Mouse (Mus musculus): ENCODE measurements around the gene Prrt2. TPM values are rescaled to one million over a fixed set of nuclear protein-coding genes. Genes with fewer than 3 reads are reported as not detected.

The Prrt2 gene
- polyA plus RNA-seq, 1 experiment, result 600 TPM

GRCm38 (mm10) chr7:127019306-127019960 is 1.6 kb downstream of the Prrt2 start:
- peaks cover 33% of the 10 kb centered on the region for H3K4me1 ChIP-seq (ENCODE audit: control insufficient read depth, insufficient read depth, low read length)
- H3K27ac ChIP-seq (ENCODE audit: insufficient read depth, low read length), result peak overlapping the region; percentile 91
- H3K4me3 ChIP-seq (replicated peaks; ENCODE audit: insufficient read depth, low read depth, low read length), result peak overlapping the region; percentile 80
- no peaks in the 10 kb centered on the region for H3K27me3 ChIP-seq (ENCODE audit: control insufficient read depth, insufficient read depth, low read length)
- WGBS, result 8% methylated on average over 14 of the region's 14 CpGs
- TF ChIP-seq CTCF (IDR thresholded peaks at IDR 0.05; ENCODE audit: borderline replicate concordance, insufficient read depth, low read depth, low read length), result no peak
- no peak for TF ChIP-seq POLR2A (IDR thresholded peaks at IDR 0.05; ENCODE audit: borderline replicate concordance, insufficient read depth, low read length)
- no peak for DNase-seq

DNA sequence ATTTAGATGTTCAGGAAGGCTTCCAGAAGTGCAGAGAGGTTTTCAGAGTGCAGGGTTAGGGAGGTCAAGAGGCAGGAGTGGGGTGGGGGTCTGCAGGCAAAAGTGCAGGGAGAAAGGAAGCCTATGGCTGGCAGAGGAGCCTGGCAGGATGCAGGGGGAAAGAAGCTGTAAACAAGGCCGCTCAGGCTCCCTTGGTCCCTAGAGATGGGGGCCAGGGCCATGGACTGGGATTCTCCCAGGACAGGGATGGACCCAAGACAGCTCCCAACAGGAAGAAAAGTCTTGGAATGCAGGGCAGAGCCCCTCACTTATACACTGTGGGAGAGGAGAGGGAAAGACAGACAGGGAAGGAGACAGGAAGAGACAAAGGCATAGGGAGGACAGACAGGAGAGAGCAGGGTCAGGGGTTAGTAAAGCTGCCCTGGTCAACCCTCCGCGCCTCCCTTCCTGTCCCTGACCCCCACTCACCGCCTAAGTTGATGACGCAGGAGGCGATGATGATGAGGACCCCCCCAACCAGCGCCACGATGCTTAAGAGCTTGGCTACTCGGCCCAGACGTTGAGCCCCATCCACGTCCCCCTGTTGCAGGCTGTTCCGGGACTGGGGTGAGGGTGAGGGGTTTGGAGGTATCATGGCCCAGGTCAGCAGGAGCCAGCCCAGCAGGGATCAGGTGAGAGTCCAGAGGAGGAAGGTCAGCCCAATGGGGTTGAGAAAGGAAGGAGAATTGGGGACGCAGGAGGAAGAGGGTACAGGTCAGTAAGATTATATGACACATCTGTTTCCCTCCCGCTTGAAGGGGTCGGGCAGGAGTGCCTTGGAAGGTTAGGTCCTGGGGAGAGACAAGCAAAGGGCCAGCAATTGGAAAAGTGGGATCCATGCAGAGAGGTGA is 2.4 kb downstream of the Prrt2 start:
- 39% methylated on average over 15 of the region's 15 CpGs for WGBS
- H3K4me1 ChIP-seq (ENCODE audit: control insufficient read depth, insufficient read depth, low read length), result peaks cover 30% of the 10 kb centered on the region

GRCm38 (mm10) chr7:127017950-127018345 is 3.1 kb downstream of the Prrt2 start:
- Histone ChIP-seq H3K4me3 (replicated peaks; ENCODE audit: insufficient read depth, low read depth, low read length) (peak overlapping the region; percentile 80), H3K27me3 (ENCODE audit: control insufficient read depth, insufficient read depth, low read length) (no peaks in the 10 kb centered on the region), H3K4me1 (ENCODE audit: control insufficient read depth, insufficient read depth, low read length) (peaks cover 27% of the 10 kb centered on the region), H3K27ac (ENCODE audit: insufficient read depth, low read length) (peak overlapping the region; percentile 91)
- peak in 1 of 2 experiments; percentile 50 for DNase-seq
- 22% methylated on average over 6 of the region's 6 CpGs for WGBS
- no peak for TF ChIP-seq CTCF (IDR thresholded peaks at IDR 0.05; ENCODE audit: borderline replicate concordance, insufficient read depth, low read depth, low read length)
- TF ChIP-seq POLR2A (IDR thresholded peaks at IDR 0.05; ENCODE audit: borderline replicate concordance, insufficient read depth, low read length), result no peak

More for the DNA sequence above, 2.4 kb downstream of the Prrt2 start:
- DNase-seq, result peak; percentile 38 to 59
- TF ChIP-seq CTCF (IDR thresholded peaks at IDR 0.05; ENCODE audit: borderline replicate concordance, insufficient read depth, low read depth, low read length) (no peak), POLR2A (IDR thresholded peaks at IDR 0.05; ENCODE audit: borderline replicate concordance, insufficient read depth, low read length) (no peak)
- Histone ChIP-seq H3K4me3 (replicated peaks; ENCODE audit: insufficient read depth, low read depth, low read length) (peak overlapping the region; percentile 80), H3K27me3 (ENCODE audit: control insufficient read depth, insufficient read depth, low read length) (no peaks in the 10 kb centered on the region), H3K27ac (ENCODE audit: insufficient read depth, low read length) (peak overlapping the region; percentile 91)

DNA sequence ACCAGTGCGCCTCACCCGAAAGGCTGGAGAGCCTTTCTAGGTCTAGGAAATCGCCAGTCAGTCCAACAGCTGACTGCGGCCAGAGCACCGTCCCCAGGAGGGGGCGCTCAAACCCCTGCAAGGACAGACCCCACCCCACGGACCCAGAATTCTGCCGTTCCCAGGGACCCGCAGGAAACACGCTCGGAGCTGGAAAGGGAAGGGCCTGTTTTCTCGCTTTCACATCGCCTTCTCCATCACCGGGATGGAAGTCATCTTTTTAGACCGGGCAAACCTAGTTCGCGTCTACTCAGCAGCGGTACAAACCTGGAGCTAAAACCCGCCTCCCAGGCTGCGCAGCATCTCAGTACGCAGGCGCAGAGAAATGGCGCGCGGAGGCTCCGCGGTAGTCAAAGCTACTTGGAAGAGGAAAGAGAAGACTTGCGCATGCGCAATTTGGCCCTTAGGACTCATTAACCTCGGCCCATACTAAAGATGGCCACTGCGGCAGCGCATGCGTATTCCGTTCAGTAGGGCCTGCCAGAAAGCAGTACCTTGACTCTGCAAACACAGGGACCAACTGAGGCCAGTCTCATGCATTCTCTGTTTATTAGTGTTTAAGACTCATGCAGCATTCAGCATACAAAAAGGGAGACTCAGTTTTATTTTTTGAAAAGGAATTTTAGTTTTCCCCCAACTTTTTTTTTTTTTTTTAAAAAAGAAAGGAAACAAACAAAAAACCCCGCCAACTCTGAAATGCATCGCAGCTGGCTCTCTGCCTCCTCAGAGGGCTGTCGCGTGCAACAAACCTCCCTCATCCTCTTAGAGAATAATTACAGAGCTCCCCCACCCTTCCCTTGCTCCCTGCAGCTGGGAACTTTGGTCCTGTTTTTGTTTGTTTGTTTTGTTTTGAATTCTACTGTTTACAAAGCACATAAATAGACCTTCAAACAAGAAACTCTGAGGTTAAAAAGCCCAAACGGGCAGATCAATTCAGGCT is 3.8 kb downstream of the Prrt2 start, which contains the start of gene Pagr1a:
Gene Pagr1a (minus strand): TSS at position 382 of the 979 bp plus-strand sequence.
- Histone ChIP-seq H3K27ac (ENCODE audit: insufficient read depth, low read length) (peak within 1 kb of the TSS; percentile 98), H3K4me3 (replicated peaks; ENCODE audit: insufficient read depth, low read depth, low read length) (peak within 1 kb of the TSS; percentile 93), H3K27me3 (ENCODE audit: control insufficient read depth, insufficient read depth, low read length) (no peaks in the 10 kb centered on the region), H3K4me1 (ENCODE audit: control insufficient read depth, insufficient read depth, low read length) (peaks cover 28% of the 10 kb centered on the region)
- TF ChIP-seq POLR2A (IDR thresholded peaks at IDR 0.05; ENCODE audit: borderline replicate concordance, insufficient read depth, low read length) (peak; percentile 86), CTCF (IDR thresholded peaks at IDR 0.05; ENCODE audit: borderline replicate concordance, insufficient read depth, low read depth, low read length) (peak; percentile 74; the same call in 1 of the 2 replicates)
- WGBS, result under 1% methylated on average over 39 of the region's 39 CpGs
- peak; percentile 98 for DNase-seq

GRCm38 (mm10) chr7:127016486-127016938 is 4.5 kb downstream of the Prrt2 start:
- H3K4me3 ChIP-seq (replicated peaks; ENCODE audit: insufficient read depth, low read depth, low read length), result peak overlapping the region; percentile 93
- H3K4me1 ChIP-seq (ENCODE audit: control insufficient read depth, insufficient read depth, low read length), result peaks cover 26% of the 10 kb centered on the region
- no peak for TF ChIP-seq CTCF (IDR thresholded peaks at IDR 0.05; ENCODE audit: borderline replicate concordance, insufficient read depth, low read depth, low read length)
- TF ChIP-seq POLR2A (IDR thresholded peaks at IDR 0.05; ENCODE audit: borderline replicate concordance, insufficient read depth, low read length), result peak; percentile 49
- peak in 1 of 2 experiments; percentile 76 for DNase-seq
- H3K27ac ChIP-seq (ENCODE audit: insufficient read depth, low read length), result peak overlapping the region; percentile 98
- no peaks in the 10 kb centered on the region for H3K27me3 ChIP-seq (ENCODE audit: control insufficient read depth, insufficient read depth, low read length)
- WGBS, result under 1% methylated on average over 22 of the region's 22 CpGs

GRCm38 (mm10) chr7:127016481-127016485 is 4.7 kb downstream of the Prrt2 start, which contains the start of gene Pagr1b:
TSS of gene Pagr1b (minus strand) at chr7:127016484.
- no peak for DNase-seq
- peak within 1 kb of the TSS; percentile 98 for H3K27ac ChIP-seq (ENCODE audit: insufficient read depth, low read length)
- H3K4me3 ChIP-seq (replicated peaks; ENCODE audit: insufficient read depth, low read depth, low read length), result peak within 1 kb of the TSS; percentile 93
- TF ChIP-seq CTCF (IDR thresholded peaks at IDR 0.05; ENCODE audit: borderline replicate concordance, insufficient read depth, low read depth, low read length), result no peak
- no peak for TF ChIP-seq POLR2A (IDR thresholded peaks at IDR 0.05; ENCODE audit: borderline replicate concordance, insufficient read depth, low read length)
- no peaks in the 10 kb centered on the region for H3K27me3 ChIP-seq (ENCODE audit: control insufficient read depth, insufficient read depth, low read length)
- H3K4me1 ChIP-seq (ENCODE audit: control insufficient read depth, insufficient read depth, low read length), result peaks cover 25% of the 10 kb centered on the region

DNA sequence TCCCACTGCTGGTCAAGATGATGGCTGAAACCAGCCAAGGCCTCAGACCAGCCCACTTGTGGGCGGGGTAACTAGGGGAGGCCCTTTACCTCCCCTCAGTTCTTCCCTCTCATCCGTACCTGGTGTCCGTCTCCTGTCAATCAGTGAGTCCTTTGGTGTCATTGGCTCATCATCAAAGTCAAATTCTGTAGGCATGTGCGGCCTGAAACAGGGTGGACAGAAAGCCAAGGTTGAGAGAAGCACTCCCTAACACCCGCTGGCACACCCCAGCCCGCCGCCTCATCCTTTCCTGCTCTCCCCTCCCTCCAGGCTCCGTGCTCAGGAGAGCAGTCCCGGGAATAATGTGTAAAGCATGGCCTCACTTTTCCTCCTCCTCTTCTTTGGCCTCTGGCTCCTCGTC is 4.9 kb downstream of the Prrt2 start:
- WGBS, result 2% methylated on average over 10 of the region's 10 CpGs
- H3K27ac ChIP-seq (ENCODE audit: insufficient read depth, low read length), result peak overlapping the region; percentile 98
- H3K27me3 ChIP-seq (ENCODE audit: control insufficient read depth, insufficient read depth, low read length), result no peaks in the 10 kb centered on the region
- TF ChIP-seq POLR2A (IDR thresholded peaks at IDR 0.05; ENCODE audit: borderline replicate concordance, insufficient read depth, low read length) (peak; percentile 23; the same call in 1 of the 2 replicates), CTCF (IDR thresholded peaks at IDR 0.05; ENCODE audit: borderline replicate concordance, insufficient read depth, low read depth, low read length) (no peak)
- peak; percentile 72 to 82 for DNase-seq
- peaks cover 25% of the 10 kb centered on the region for H3K4me1 ChIP-seq (ENCODE audit: control insufficient read depth, insufficient read depth, low read length)
- peak overlapping the region; percentile 93 for H3K4me3 ChIP-seq (replicated peaks; ENCODE audit: insufficient read depth, low read depth, low read length)

Data from cerebellum, adult 2 months (tissue).